Mouse (Mus musculus) gonadal fat pad, adult 2 months (tissue): ENCODE measurements around the gene Cbr2. TPM values are rescaled to one million over a fixed set of nuclear protein-coding genes. Genes with fewer than 3 reads are reported as not detected.
"Not testable (repeated sequence)": the region's sequence is repeated elsewhere in the genome, so short reads cannot be mapped to it uniquely, and the experiment has no call there.

Experiments used
- DNase-seq: peaks from one replicate; pipeline ENCODE4 v3.0.0-alpha.2; 2012; ENCODE audit warnings: low read depth
- polyA plus RNA-seq: library from polyadenylated mRNA; depleted of rRNA; stranded (reverse); fragments of >200 nt; gene quantifications from 2 replicates; pipeline ENCODE4 v1.2.3, GENCODE M21; 2012

The Cbr2 gene
- polyA plus RNA-seq, 1 experiment, result 130 TPM

DNA sequence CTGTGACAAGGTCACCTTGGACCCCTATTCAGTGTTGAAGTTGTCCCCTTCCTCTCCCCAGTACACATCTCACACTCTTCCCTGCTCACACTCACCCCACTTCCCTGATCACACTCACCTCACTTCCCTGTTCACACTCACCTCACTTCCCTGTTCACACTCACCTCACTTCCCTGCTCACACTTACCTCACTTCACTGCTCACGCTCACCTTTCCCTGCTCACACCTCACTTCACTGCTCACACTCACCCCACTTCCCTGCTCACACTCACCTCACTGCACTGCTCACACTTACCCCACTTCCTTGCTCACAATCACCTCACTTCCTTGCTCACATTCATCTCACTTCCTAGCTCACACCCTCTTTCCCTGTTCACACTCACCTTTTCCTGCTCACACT lies 519 bp downstream of the Cbr2 start:
- DNase-seq, result no peak

- DNase-seq, result no peak
Measured at GRCm38 (mm10) chr11:120730331-120730870, 1.5 kb downstream of the Cbr2 start.

DNA sequence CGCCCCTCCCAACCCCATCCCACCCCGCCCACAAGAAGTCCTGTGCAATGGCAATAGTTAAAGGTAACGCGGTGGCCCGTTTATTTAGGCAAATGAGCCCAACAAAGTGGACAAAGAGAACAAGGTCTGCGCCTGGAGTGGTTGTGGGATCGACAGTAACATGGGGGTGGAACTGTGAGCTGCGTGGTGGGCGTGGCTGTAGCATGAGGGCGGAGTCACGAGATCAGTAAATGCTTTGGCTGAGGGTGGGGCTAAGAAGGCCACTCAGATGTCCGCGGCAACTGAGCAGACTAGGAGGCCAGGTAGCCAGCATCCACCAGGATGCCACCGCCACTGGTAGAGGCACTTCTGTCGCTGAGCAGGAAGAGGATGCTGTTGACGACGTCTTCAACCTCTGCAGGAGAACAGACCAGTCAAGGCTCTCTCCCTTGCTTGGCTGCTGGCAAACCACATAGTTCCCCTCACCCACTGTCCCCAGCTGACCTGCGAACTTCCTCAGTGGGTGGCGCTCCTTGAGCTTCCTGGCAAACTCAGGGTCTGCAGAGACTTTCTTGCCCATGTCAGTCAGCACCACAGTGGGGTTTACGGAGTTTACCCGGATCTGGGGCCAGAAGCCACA lies 2.4 kb downstream of the Cbr2 start:
- DNase-seq, result not testable (repeated sequence)

GRCm38 (mm10) chr11:120728530-120729240 lies 3.2 kb downstream of the Cbr2 start:
- no peak for DNase-seq

DNA sequence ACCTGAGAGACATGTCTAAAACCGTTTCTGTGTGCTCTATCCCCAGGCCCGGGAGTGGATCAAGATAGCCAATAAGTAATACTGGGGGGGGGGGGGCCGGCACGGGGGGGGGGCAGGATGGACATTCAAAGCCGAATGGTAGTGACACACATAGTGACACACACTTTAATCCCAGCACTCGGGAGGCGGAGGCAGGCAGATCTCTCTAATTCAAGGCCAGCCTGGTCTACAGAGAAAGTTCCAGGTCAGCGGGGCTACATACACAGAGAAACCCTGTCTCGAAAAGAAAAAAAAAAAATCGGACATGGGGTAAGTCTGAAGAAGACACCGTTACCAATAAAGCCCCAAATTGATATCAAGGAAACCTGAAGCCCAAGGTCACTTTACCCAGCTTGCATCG lies 4.3 kb downstream of the Cbr2 start:
- DNase-seq, result no peak

- DNase-seq, result no peak
Measured at GRCm38 (mm10) chr11:120727169-120727527, 4.8 kb downstream of the Cbr2 start, which contains the start of gene Dcxr. TSS of gene Dcxr (minus strand) at chr11:120727281.

- DNase-seq, result no peak
Measured at GRCm38 (mm10) chr11:120726243-120727168, 5.4 kb downstream of the Cbr2 start.

- no peak for DNase-seq
Measured at GRCm38 (mm10) chr11:120723509-120723908, 8.4 kb downstream of the Cbr2 start.

DNA sequence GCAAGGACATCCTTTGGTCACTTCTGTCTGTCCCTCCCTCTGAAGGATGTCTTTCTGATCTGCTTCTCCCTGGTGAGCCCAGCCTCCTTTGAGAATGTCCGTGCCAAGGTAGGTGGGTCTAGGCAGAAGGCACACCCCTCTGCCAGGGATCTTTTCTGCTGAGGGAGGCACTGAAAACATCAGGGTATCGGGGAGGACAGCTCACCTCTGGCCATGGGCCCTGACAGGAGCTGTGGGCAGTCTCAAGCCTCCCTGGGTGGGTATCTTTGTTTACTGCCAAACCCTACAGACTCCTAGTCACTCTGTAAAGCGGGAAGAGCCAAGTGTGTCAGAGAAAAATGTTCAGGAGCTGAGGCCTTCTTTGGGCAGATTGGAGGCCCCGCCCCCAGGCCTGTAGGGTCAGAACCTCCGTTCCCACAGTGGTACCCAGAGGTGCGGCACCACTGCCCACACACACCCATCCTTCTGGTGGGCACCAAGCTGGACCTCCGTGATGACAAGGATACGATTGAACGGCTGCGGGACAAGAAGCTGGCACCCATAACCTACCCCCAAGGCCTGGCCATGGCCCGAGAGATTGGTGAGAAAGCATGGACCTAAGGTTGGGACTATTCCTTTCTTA lies 9.0 kb downstream of the Cbr2 start:
- DNase-seq, result no peak

DNA sequence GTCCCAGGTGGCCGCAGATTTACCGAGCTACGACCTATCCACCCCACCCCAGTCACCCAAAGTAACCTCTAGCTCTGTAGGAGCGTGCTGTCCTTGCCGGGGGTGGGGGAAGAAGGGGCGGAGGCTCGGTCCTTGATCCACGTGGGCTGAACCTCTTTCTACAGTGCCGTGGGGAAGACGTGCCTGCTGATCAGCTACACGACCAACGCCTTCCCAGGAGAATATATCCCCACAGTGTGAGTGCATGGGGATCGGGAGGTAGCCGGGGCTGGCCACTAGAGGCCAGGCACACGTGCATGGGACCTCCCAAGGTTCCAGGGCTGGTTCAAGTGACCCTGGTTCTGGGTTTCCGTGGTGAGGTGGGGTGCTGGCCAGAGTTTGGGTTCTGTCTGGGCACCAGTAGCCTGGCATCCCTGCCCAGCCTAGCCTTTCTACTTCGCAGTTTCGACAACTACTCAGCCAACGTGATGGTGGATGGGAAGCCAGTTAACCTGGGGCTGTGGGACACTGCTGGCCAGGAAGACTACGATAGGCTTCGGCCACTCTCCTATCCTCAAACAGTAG lies 9.8 kb downstream of the Cbr2 start:
- no peak for DNase-seq

GRCm38 (mm10) chr11:120721124-120722066 lies 10.5 kb downstream of the Cbr2 start, which contains the start of gene Rac3:
TSS of gene Rac3 (plus strand) at chr11:120721470.
- DNase-seq, result no peak

DNA sequence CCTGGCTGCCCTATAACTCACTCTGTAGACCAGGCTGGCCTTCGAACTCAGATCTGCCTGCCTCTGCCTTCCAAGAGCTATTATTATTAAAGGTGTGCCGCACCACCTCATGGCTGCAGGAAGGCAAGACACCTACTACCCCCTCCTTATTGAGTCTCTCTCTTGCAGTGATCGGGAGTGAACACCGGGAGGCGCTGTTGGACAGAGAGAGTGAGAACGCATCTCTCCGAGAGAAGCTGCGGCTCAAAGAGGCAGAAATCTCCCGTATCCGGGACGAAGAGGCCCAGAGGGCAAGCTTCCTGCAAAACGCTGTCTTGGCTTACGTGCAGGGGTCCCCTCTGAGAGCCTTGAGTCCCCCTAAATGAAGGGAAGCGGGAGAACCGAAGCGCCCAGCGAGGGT lies 11.5 kb downstream of the Cbr2 start:
- no peak for DNase-seq

GRCm38 (mm10) chr11:120719841-120720376 lies 12.0 kb downstream of the Cbr2 start:
- no peak for DNase-seq

DNA sequence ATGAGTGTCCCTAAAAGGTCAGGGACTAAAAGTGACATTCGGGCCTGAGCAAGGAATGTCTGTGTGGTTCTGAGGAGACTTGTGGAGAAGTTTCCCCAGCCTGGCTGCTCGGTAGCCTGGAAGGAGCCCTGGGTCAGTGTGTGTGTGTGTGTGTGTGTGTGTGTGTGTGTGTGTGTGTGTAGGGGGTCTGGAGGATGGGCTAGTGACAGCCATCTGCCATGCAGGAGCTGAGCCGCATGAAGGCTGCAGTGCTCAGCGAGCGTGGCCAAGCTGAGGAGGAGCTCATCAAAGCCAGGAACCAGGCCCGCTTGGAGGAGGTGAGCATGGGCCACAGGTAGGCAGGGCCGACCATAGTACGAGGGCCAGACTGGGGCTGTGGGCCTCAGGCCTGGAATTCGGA lies 12.7 kb downstream of the Cbr2 start:
- no peak for DNase-seq

DNA sequence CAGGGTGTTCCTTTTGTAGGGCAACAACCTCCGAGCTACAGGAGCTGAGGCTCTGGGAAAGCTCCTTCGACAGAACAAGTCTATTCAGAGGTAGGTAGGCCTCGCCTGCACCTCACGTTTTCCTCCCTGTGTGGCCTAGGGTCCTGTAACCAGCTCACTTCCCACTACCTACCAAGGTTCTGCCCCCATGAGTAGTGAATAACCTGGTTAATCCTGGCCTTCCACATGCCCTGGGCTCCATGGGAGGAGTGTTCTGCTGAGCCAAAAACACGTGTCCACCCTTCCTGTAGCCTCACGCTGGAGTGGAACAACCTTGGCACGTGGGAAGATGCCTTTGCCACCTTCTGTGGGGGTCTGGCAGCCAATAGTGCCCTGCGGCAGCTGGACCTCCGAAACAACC lies 16.8 kb downstream of the Cbr2 start:
- DNase-seq, result no peak

GRCm38 (mm10) chr11:120714546-120714945 lies 17.4 kb downstream of the Cbr2 start:
- DNase-seq, result no peak

- no peak for DNase-seq
Measured at GRCm38 (mm10) chr11:120713580-120714518, 18.1 kb downstream of the Cbr2 start, which contains the start of the genes Cenpx and Lrrc45. TSS of gene Cenpx (minus strand) at chr11:120713738. TSS of gene Lrrc45 (plus strand) at chr11:120713925.

DNA sequence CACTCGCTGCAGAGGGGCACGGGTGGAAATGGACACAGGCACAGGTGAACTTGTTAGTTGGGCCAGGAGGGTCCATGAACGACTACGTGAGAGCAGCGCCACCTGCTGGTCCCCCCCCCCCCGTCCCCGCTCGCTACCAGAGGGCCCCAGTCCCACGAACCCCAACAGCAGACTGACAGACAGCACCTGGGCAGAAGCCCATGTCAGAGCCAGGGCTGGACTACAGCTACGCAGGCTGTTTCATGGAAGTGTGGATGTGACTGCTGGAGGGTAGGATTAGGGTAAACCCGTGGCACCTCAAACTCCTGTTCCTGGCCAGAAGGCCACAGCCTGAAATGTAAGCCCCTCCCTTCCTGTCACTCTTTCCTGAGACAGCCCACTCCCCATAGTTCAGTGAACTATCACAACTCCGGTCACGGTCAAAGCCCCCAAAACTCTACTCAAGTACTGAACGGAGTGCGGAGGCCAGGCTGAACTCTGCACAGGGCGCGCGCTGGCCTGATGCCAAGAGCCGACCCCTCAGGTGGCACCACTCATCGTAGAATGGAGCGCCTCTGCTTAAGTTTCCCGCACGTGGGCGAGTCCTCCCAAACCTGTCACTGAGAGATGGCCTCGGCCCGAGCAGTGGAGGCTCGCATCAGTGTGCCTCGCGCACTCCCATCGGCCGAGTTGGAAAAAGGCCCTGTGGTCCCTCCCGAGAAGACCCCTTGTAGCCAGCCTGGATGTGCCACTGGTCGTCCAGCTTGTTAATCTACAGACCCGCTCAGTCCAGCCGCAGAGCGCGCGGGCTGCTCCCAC lies 18.9 kb downstream of the Cbr2 start:
- DNase-seq, result no peak
